Comparison of ENCODE assay signal across 24 mouse cellular contexts in the genomic region with DNA sequence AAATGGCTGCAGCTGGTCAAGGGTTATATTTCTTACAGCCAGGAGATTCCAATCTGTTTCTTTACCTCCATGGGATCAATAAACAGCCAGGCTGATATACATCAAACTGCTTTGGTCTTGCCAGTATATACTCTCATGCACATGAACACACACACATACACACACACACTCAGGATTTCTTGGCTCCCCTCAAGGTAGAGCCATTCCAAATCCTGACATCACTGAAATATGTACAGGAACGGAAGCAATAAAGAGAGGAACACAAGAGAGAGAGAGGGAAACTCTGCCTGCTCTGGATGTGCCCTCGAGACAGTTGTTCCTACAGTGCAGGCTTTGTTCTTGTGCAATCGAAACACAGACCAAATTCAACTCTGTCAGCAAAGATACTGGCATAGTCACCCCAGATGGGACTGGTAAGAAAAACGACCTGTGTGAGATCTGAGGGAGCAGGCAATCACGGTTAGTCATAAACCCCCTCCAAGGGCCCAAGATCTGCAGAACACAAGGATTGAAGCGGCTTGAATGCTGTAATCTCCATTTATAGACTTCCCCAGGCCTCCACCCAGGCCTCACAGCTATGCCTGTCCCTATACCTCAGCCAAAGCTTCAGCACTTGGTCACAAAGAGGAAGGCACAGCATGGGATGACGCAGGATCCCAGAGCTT.
DNase-seq lines count a peak whose midpoint lies in the region; ATAC-seq and TF ChIP-seq lines count a peak whose summit lies in the region.
"Had no signal": no experiment of that assay in that cellular context is flagged by ENCODE, and none has a peak within 500 bp of the region (broad histone marks: within the 10 kb centered on the region; RNA-seq: fewer than 3 reads in every experiment).

No protein-coding gene starts in this region.

- 51% methylated on average over 7 of the region's 7 CpGs for WGBS in intestine, embryonic 15.5 days
- 45% methylated on average over 7 of the region's 7 CpGs for WGBS in intestine, postnatal 0 days
- WGBS in neural tube, embryonic 13.5 days: 26% methylated on average over 7 of the region's 7 CpGs
- whole genome bisulfite sequencing in intestine, embryonic 16.5 days: 48% methylated on average over 7 of the region's 7 CpGs
- WGBS in stomach, postnatal 0 days: 58% methylated on average over 7 of the region's 7 CpGs

- no peak for DNase-seq in neural tube, embryonic 10.5 days (ENCODE audit: extremely low spot score, low spot score)
- DNase-seq in stomach, postnatal 0 days (ENCODE audit: low spot score): no peak
- DNase-seq in urinary bladder, adult 18-20 months (ENCODE audit: low spot score in 2 of 2): no peak
- DNase-seq in kidney, postnatal 4 days: no peak
- DNase-seq: adrenal gland, adult 8-10 months; B cell, adult 2 months; cerebellum, adult 11 months; cerebellum, postnatal 14 days; embryo, embryonic 11 days; gastrocnemius, adult 2 months; kidney, adult 18-20 months; kidney, postnatal 14 days; layer of hippocampus, adult 9-11 months; thymus, postnatal 14 days had no signal

- no peak for TF ChIP-seq EP300 in stomach, postnatal 0 days (optimal IDR thresholded peaks at IDR 0.05)

- TF ChIP-seq CTCF in intestine, postnatal 0 days (IDR thresholded peaks at IDR 0.05; ENCODE audit: low read depth): no peak
- TF ChIP-seq CTCF in stomach, postnatal 0 days (IDR thresholded peaks at IDR 0.05; ENCODE audit: low read depth): no peak

- ATAC-seq in intestine, embryonic 15.5 days: peak; percentile 55; the same call in 1 of the 2 replicates
- ATAC-seq in intestine, postnatal 0 days: no peak
- peak; percentile 40; the same call in 1 of the 2 replicates for ATAC-seq in neural tube, embryonic 13.5 days (ENCODE audit: low read depth)
- peak; percentile 58 for ATAC-seq in intestine, embryonic 16.5 days
- 0 out of 2 replicates have a peak, but pooled peaks have one; percentile 26 for ATAC-seq in stomach, postnatal 0 days (ENCODE audit: low FRiP score, low TSS enrichment)

- H3K36me3 ChIP-seq in intestine, embryonic 15.5 days: no peaks in the 10 kb centered on the region
- no peaks in the 10 kb centered on the region for H3K36me3 ChIP-seq in intestine, postnatal 0 days (ENCODE audit: control insufficient read depth, insufficient read depth)
- no peaks in the 10 kb centered on the region for H3K36me3 ChIP-seq in neural tube, embryonic 13.5 days
- H3K36me3 ChIP-seq in intestine, embryonic 16.5 days (ENCODE audit: control insufficient read depth, insufficient read depth, low read length): no peaks in the 10 kb centered on the region
- no peaks in the 10 kb centered on the region for H3K36me3 ChIP-seq in stomach, postnatal 0 days (ENCODE audit: control insufficient read depth, insufficient read depth, low read length)
- H3K36me3 ChIP-seq: heart, embryonic 13.5 days; hindbrain, embryonic 13.5 days; lung, embryonic 15.5 days; midbrain, embryonic 12.5 days; stomach, embryonic 15.5 days had no signal

- H3K4me2 ChIP-seq in intestine, embryonic 15.5 days (replicated peaks): no peak overlapping the region
- H3K4me2 ChIP-seq in intestine, postnatal 0 days (replicated peaks; ENCODE audit: low read depth): no peak overlapping the region
- H3K4me2 ChIP-seq in neural tube, embryonic 13.5 days: no peak overlapping the region
- no peak overlapping the region for H3K4me2 ChIP-seq in intestine, embryonic 16.5 days (ENCODE audit: low read depth, low read length)
- no peak overlapping the region for H3K4me2 ChIP-seq in stomach, postnatal 0 days (replicated peaks; ENCODE audit: low read depth)
- H3K4me2 ChIP-seq: heart, embryonic 13.5 days; hindbrain, embryonic 13.5 days; lung, embryonic 15.5 days; midbrain, embryonic 12.5 days; stomach, embryonic 15.5 days had no signal

- H3K4me1 ChIP-seq in intestine, embryonic 15.5 days (replicated peaks): no peaks in the 10 kb centered on the region
- H3K4me1 ChIP-seq in intestine, postnatal 0 days (replicated peaks; ENCODE audit: control insufficient read depth, insufficient read depth, low read length): no peaks in the 10 kb centered on the region
- H3K4me1 ChIP-seq in neural tube, embryonic 13.5 days (replicated peaks): peaks cover 8% of the 10 kb centered on the region; the same call in 1 of the 2 replicates
- no peaks in the 10 kb centered on the region for H3K4me1 ChIP-seq in intestine, embryonic 16.5 days (ENCODE audit: control insufficient read depth, insufficient read depth, low read length)
- H3K4me1 ChIP-seq in stomach, postnatal 0 days (replicated peaks; ENCODE audit: control insufficient read depth, insufficient read depth): no peaks in the 10 kb centered on the region
- H3K4me1 ChIP-seq: hindbrain, embryonic 13.5 days; lung, embryonic 15.5 days; midbrain, embryonic 12.5 days; stomach, embryonic 15.5 days had no signal

- H3K27me3 ChIP-seq in intestine, embryonic 15.5 days (replicated peaks): no peaks in the 10 kb centered on the region
- no peaks in the 10 kb centered on the region for H3K27me3 ChIP-seq in intestine, postnatal 0 days (replicated peaks; ENCODE audit: control insufficient read depth, insufficient read depth, low read length)
- no peaks in the 10 kb centered on the region for H3K27me3 ChIP-seq in neural tube, embryonic 13.5 days
- H3K27me3 ChIP-seq in intestine, embryonic 16.5 days (replicated peaks; ENCODE audit: control insufficient read depth, insufficient read depth, low read length): no peaks in the 10 kb centered on the region
- H3K27me3 ChIP-seq in stomach, postnatal 0 days (ENCODE audit: control insufficient read depth, insufficient read depth, low read length): no peaks in the 10 kb centered on the region
- H3K27me3 ChIP-seq: heart, embryonic 13.5 days; hindbrain, embryonic 13.5 days; lung, embryonic 15.5 days; midbrain, embryonic 12.5 days; stomach, embryonic 15.5 days had no signal

- no peaks in the 10 kb centered on the region for H3K9me3 ChIP-seq in intestine, embryonic 15.5 days
- no peaks in the 10 kb centered on the region for H3K9me3 ChIP-seq in intestine, postnatal 0 days (ENCODE audit: control insufficient read depth)
- no peaks in the 10 kb centered on the region for H3K9me3 ChIP-seq in neural tube, embryonic 13.5 days
- no peaks in the 10 kb centered on the region for H3K9me3 ChIP-seq in intestine, embryonic 16.5 days (ENCODE audit: control insufficient read depth, low read length)
- no peaks in the 10 kb centered on the region for H3K9me3 ChIP-seq in stomach, postnatal 0 days (ENCODE audit: control insufficient read depth, low read length)
- H3K9me3 ChIP-seq: heart, embryonic 13.5 days; hindbrain, embryonic 13.5 days; lung, embryonic 15.5 days; midbrain, embryonic 12.5 days; stomach, embryonic 15.5 days had no signal

- no peak overlapping the region for H3K27ac ChIP-seq in intestine, embryonic 15.5 days
- H3K27ac ChIP-seq in intestine, postnatal 0 days (ENCODE audit: low read depth, low read length): no peak overlapping the region
- H3K27ac ChIP-seq in neural tube, embryonic 13.5 days (replicated peaks): peak overlapping the region; percentile 14; the same call in 1 of the 2 replicates
- no peak overlapping the region for H3K27ac ChIP-seq in intestine, embryonic 16.5 days (ENCODE audit: low read length)
- no peak overlapping the region for H3K27ac ChIP-seq in stomach, postnatal 0 days (replicated peaks)
- H3K27ac ChIP-seq: gastrocnemius, adult 2 months; heart, embryonic 13.5 days; hindbrain, embryonic 13.5 days; left cerebral cortex, adult 2 months; lung, embryonic 15.5 days; midbrain, embryonic 12.5 days; stomach, embryonic 15.5 days had no signal

- H3K9ac ChIP-seq in intestine, embryonic 15.5 days: no peak overlapping the region
- no peak overlapping the region for H3K9ac ChIP-seq in intestine, postnatal 0 days (ENCODE audit: low read depth, low read length)
- no peak overlapping the region for H3K9ac ChIP-seq in neural tube, embryonic 13.5 days
- no peak overlapping the region for H3K9ac ChIP-seq in intestine, embryonic 16.5 days (ENCODE audit: low read depth, low read length)
- no peak overlapping the region for H3K9ac ChIP-seq in stomach, postnatal 0 days (ENCODE audit: low read length)
- H3K9ac ChIP-seq: heart, embryonic 13.5 days; hindbrain, embryonic 13.5 days; lung, embryonic 15.5 days; midbrain, embryonic 12.5 days; stomach, embryonic 15.5 days had no signal

- no peak overlapping the region for H3K4me3 ChIP-seq in intestine, embryonic 15.5 days (replicated peaks)
- no peak overlapping the region for H3K4me3 ChIP-seq in intestine, postnatal 0 days (ENCODE audit: low read depth, low read length)
- H3K4me3 ChIP-seq in neural tube, embryonic 13.5 days: no peak overlapping the region
- no peak overlapping the region for H3K4me3 ChIP-seq in intestine, embryonic 16.5 days (ENCODE audit: low read length)
- H3K4me3 ChIP-seq in stomach, postnatal 0 days (ENCODE audit: low read depth, low read length): no peak overlapping the region
- H3K4me3 ChIP-seq: gastrocnemius, adult 2 months; heart, embryonic 13.5 days; hindbrain, embryonic 13.5 days; left cerebral cortex, adult 2 months; lung, embryonic 15.5 days; midbrain, embryonic 12.5 days; stomach, embryonic 15.5 days had no signal
